Mouse (Mus musculus) layer of hippocampus, adult 9-11 months (tissue): Measurements from ENCODE around the gene Cox7a2l.

Source experiments
- DNase-seq: peaks from one replicate; pipeline ENCODE4 v3.0.0; 2022

Cox7a2l gene

DNA sequence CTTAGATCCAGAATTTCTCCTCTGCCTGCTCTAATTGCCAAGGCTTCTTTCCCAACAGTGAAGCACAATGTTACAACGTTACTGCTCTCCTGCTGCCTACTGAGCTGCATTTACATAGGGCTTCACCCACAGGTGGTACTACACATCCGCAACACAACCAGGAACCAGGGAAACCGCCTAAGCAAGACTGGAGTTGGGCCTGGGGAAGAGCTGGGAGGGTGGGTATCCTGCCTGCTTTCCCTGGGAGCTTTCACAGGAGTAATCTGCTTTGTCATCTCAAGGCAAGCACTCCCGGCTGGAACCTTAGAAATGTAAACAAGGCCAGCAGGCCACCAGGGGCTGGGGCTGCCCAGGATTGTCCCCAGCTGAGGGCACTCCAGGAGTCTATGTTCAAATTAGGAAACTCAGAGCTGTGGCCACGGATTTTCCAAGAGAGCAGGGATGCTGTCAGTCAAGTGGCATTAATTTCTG lies 9.0 kb upstream of the Cox7a2l start:
- no peak for DNase-seq

- DNase-seq: no peak
These were observed 8.5 kb upstream of the Cox7a2l start for GRCm38 (mm10) chr17:83525596-83525995.

DNA sequence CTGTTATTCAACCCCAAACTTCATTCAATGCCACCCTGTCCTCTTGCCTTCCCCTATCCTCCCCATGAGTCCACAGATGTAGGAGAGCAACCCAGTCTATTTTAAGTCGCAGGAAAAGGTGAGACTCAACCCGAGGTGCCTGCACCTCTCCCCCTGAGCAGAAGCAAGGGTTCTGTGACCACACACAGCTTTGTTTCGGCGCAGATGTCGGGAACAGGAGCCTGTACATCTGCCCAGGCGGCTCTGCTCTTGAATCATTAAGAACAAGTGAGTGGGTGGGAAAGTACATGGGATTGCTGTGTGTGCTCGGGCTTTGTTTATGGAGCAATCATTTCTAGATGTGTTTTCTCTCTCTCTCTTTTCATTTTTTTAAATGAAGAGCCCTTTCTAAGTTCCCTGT lies 7.6 kb upstream of the Cox7a2l start:
- peak; percentile 47 for DNase-seq

DNA sequence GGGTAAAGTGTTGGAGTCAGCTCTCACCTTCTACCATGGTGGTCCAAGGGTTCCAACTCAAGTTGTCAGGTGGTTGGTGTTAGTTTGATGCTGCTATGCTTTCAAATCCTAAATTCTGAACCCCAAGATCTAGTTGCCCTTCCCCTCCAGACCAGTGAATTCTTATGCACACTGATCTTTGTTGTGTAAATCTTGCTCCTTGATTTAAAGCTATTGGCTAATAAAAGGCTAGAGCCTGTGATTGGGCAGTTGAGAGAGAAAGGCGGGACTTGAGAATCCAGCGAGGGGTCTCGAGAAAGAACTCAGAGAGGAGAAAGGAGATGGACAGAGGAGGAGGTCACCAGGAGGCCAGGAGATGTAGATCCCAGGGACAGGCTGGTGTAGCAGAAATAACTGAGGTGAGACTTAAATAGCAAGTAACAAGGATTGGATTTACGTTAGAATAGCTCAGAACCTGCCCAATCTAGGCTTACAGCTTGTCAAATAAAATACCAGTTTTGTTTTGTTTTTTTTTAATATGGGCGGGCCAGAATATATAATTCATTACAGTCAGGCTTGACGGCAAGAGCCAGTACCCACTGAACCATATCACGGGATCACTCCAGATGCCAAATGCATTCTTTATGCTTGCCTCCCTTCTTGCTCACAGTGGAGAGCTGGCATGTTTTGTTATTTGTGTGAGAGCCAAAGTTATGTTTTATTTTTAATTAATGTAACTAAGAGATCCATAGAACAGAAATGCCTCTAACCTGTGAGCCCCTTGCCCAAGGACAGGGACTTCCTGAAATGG lies 5.7 kb upstream of the Cox7a2l start:
- no peak for DNase-seq

GRCm38 (mm10) chr17:83521881-83522280 lies 4.8 kb upstream of the Cox7a2l start:
- DNase-seq: no peak

GRCm38 (mm10) chr17:83514213-83514701 lies 2.9 kb downstream of the Cox7a2l start:
- peak; percentile 92 for DNase-seq

GRCm38 (mm10) chr17:83513655-83514212 lies 3.4 kb downstream of the Cox7a2l start:
- DNase-seq: no peak

DNA sequence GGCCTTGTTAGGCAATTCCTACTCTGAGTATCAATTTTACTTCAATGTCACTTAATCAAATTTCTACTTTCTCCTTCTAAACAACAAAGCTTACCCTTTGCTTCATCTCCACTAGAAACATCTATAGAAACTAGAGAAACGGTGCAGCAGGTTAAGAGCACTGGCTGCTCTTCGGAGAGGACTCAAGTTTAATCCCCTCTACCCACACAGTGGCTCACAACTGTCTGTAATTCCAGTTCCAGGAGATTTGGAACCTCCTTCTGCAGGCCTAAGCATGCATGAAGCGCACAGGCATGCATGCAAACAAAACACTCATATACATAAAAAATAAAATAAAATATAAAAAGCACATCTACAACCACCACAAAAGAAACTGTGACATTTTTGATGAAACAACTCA lies 5.0 kb downstream of the Cox7a2l start:
- DNase-seq: no peak

DNA sequence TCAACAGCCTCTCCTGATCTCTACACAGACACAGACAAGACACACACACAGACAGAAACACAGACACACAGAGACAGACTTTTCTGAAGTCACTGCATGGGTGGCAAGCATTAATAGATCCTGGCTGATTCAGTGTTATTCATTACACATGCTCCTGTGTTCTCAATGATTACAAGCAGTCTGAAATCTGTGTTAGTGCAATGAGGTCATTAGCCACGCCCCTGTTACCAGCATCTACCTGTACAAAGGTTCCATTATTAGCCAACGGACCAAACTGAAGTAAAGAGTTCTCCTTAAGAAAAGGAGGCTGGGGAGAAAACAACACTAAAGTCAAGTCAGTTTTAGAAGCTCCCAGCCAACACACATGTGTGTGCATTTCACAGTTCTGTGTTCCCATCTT lies 13.4 kb downstream of the Cox7a2l start:
- no peak for DNase-seq

DNA sequence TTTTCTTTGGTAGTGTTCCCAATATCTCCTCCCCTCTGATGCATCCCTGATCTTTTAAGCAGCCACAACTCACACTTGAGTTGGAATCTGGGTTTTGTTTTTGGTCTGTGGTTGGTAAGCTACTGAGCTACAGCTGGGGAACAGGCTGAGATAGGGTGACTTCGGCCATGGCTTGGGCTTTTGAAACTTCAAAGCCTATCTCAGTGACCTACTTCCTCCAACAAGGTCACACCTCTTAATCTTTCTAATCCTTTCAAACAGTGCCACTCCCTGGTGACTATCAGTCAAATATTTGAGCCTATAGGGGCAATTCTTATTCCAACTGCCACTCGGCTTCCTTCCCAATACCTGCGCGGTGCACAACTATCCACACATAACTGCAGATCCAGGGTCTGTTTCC lies 17.4 kb downstream of the Cox7a2l start:
- no peak for DNase-seq

DNA sequence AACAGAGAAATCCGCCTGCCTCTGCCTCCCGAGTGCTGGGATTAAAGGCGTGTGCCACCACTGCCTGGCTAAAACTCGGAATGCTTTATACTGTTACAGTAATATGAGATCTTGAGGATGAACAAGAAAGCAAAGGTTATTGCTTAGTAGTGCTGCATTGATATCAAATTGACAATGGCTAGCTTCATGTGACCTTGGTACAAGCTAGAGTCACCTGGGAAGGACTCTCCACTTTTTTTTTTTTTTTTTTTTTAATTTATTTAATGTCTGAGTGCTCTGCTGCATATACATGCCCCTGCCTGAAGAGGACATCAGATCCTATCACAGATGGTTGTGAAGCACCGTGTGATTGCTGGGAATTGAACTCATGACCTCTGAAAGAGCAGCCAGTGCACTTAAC lies 18.2 kb downstream of the Cox7a2l start:
- DNase-seq: no peak

GRCm38 (mm10) chr17:83487762-83488161 lies 29.4 kb downstream of the Cox7a2l start:
- DNase-seq: no peak

GRCm38 (mm10) chr17:83483784-83484183 lies 33.3 kb downstream of the Cox7a2l start:
- no peak for DNase-seq

DNA sequence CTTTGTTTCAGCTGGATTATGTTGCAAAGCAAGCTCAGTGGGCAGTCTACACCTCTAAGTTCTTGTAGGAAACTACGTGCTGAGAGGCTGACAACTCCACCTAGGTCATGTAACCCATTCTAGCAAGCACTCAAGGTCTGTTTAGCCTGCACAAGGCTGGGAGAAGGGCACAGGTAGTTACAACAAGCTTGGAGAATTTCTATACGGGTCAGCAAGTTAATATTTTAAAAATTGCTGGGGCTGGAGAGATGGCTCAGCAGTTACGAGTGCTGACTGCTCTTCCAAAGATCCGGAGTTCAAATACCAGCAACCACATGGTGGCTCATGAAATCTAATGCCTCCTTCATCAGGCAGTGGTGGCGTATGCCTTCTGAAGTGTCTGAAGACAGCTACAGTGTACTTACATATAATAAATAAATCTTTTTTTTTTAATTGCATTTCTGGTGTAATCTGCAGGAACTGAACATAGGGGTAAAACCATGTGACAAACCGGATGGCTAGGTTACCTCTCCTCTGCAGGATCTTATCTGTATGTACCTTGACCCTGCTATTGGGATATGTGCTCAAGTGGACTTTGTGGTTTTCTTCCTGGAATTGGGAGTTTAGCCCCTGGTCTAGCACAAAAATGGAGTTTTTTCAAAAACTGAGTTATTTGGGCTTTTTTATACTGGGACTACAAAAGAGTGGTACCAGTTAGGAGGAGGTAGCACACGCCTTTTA lies 34.2 kb downstream of the Cox7a2l start:
- no peak for DNase-seq

GRCm38 (mm10) chr17:83481551-83481950 lies 35.6 kb downstream of the Cox7a2l start:
- no peak for DNase-seq

- no peak for DNase-seq
These were observed 40.0 kb downstream of the Cox7a2l start for GRCm38 (mm10) chr17:83477089-83477488.

GRCm38 (mm10) chr17:83469586-83469985 lies 47.5 kb downstream of the Cox7a2l start:
- DNase-seq: no peak

- DNase-seq: no peak
These were observed 50.4 kb downstream of the Cox7a2l start for GRCm38 (mm10) chr17:83466697-83467251.

GRCm38 (mm10) chr17:83465969-83466368 lies 51.2 kb downstream of the Cox7a2l start:
- DNase-seq: no peak

DNA sequence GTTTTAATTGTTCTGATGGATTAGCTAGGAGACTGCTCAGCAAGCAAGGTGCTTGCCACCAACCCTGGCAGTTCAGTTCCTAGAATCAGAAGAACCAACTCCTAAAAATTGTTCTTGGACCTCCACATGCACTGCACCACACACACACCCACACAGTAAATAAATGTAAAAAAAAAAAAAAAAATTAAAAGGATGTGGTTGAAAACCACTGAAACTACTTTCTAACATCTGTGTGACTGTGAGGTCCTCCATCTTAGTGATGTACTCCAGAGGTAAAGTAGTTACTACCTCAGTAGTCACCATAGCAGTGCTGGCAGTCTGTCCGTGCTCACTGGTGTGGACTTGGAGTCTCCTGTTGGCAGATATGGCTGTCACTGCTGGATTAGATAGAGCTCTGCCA lies 59.9 kb downstream of the Cox7a2l start:
- no peak for DNase-seq

DNA sequence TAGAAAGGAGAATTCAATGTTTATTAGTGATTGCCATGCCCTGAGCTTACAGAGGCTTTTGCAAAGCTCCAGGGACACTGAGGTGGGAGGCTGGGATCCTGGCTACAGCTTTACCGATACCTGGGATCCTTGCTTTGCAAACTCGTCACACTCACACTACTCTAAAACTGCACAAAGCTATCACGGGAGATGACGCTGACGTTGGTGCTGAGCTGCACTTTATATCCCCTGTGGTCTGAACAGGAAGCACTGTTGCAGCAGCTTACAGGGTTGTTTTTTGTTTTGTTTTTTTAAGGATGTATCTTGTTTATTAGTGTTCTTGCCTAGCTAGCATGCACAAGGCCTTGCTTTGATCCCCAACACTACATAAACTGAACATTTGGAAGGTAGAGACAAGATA lies 63.5 kb downstream of the Cox7a2l start:
- DNase-seq: no peak

DNA sequence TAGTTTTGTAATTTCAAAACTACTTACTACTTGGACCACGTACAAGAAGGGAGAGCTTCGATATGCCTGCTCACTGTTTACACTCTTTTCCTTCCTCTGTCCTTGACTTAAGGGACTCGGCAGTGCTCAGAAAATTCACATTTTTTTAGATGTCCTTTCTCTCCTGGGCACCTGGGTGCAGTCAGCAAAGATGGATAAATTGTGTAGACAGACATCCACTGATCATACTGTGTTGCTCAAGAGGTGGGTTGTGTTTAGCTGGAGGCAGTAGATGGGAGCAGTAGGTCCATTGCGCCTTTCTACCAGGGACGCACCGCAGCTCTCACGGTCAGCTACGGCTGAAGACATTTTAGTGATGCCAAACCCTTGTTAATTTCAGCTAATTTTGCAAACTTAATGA lies 64.7 kb downstream of the Cox7a2l start:
- no peak for DNase-seq
